Mouse (Mus musculus): ENCODE results near the gene Prkce. TPM values are rescaled to one million over a fixed set of nuclear protein-coding genes. Genes with fewer than 3 reads are reported as not detected.

The Prkce gene
- polyA plus RNA-seq, 1 experiment from 2014 or later, result 9.6 TPM

DNA sequence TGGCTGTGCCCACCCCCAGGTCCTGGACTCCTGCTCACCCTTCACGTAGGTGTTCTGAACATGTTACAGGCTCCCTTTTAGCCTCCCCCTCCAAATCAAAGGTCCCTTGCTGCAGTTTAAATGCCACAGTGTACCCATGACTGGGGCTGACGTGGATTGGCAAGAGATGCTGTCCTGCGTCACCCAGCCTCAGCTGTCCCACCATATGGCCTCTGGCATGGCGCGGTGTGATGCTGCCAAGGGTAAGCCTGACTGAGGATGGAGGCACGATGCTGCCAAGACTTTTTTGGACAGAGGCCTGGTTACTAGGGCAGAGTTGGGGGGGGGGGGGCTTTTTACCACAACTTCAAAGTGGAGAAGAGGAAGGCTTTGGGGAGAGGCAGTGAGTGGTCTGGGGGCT is 98.5 kb downstream of the Prkce start:
- no peak overlapping the region for H3K4me3 ChIP-seq
- no peak overlapping the region for H3K9ac ChIP-seq
- WGBS, result 81% methylated on average over 6 of the region's 6 CpGs
- no peak overlapping the region for H3K27ac ChIP-seq
- no peaks in the 10 kb centered on the region for H3K36me3 ChIP-seq
- no peaks in the 10 kb centered on the region for H3K27me3 ChIP-seq
- no peak for ATAC-seq (replicated peaks; ENCODE audit: insufficient number of reproducible peaks, insufficient read depth, low FRiP score, low read depth)
- H3K4me2 ChIP-seq, result no peak overlapping the region
- H3K9me3 ChIP-seq (replicated peaks), result no peaks in the 10 kb centered on the region
- peaks cover 28% of the 10 kb centered on the region for H3K4me1 ChIP-seq (replicated peaks)

DNA sequence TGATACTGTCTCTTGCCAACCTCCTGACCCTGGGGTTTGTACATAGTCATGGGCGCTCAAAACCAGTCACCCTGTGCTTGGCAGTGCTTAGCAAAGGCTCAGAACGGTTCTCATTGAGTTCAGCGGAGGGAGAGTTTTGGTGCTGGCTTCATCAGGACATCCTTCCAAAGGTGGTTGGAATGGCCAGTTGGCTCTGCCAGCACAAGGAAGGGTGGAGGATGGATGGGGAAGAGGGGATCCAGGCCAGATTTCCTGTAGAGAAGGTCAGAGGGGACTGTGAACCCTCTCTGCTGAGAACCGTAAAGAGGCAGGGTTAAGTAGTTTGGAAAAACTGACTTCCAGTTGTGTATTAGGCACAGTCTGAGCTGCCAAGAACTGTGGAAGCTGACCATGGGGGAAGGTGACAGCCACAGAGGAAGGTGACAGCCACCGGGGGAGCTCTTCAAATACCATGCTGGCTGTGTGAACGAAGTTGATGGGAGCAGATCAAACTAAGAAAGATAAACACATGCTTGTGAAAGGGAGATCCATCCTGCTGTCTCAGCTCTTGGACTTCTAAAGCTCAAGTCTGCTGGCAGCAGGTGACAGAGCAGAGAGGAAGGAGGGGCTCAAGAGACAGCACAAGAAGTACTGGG is 99.7 kb downstream of the Prkce start:
- no peak overlapping the region for H3K4me2 ChIP-seq
- H3K9me3 ChIP-seq (replicated peaks), result no peaks in the 10 kb centered on the region
- H3K27ac ChIP-seq, result no peak overlapping the region
- no peak overlapping the region for H3K4me3 ChIP-seq
- H3K9ac ChIP-seq, result no peak overlapping the region
- no peaks in the 10 kb centered on the region for H3K36me3 ChIP-seq
- H3K27me3 ChIP-seq, result no peaks in the 10 kb centered on the region
- H3K4me1 ChIP-seq (replicated peaks), result peaks cover 30% of the 10 kb centered on the region
- ATAC-seq (replicated peaks; ENCODE audit: insufficient number of reproducible peaks, insufficient read depth, low FRiP score, low read depth), result no peak
- WGBS, result 56% methylated on average over 6 of the region's 6 CpGs

DNA sequence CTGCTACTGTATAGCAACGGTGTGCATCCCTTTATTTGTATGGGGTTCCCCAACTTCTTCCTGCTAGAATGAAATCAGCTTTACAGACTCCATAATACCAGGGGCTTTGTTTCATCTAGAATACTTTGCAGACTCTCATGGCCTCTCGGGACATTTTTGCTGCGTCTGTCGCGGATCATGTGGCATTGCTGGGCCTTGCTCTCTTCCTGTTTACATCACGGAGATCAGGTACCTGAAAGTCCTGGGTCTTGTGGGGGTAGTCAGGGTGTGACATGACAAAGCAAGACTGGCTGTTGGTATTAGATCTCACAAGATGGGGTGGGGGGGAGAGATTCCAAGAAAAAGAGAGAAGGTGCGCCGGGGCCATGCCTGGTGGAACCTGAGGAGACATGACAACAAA is 102.1 kb downstream of the Prkce start:
- Histone ChIP-seq H3K27me3 (no peaks in the 10 kb centered on the region), H3K4me1 (replicated peaks) (peaks cover 46% of the 10 kb centered on the region), H3K36me3 (no peaks in the 10 kb centered on the region), H3K27ac (no peak overlapping the region), H3K9ac (no peak overlapping the region), H3K9me3 (replicated peaks) (no peaks in the 10 kb centered on the region), H3K4me3 (no peak overlapping the region), H3K4me2 (no peak overlapping the region)
- WGBS, result 90% methylated on average over 8 of the region's 8 CpGs
- ATAC-seq (replicated peaks; ENCODE audit: insufficient number of reproducible peaks, insufficient read depth, low FRiP score, low read depth), result no peak

DNA sequence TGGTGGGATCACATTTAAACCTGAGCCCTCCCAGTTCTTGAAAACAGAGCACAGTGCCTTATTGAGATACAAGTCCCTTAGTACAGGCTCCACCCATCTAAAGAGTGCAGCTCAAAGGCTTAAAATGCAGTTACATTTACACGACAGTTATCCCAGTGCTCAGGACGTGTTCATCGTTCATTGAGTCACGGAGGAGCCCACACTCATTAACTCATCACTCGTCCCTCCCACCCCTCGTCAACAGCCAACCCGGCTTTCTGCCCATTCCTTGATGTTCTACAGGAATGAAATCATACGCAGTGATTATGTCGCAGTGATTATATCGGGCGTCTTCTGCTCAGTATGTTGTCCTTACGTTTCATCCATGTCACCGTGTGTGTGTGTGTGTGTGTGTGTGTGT is 102.9 kb downstream of the Prkce start:
- WGBS, result 72% methylated on average over 13 of the region's 13 CpGs
- Histone ChIP-seq H3K4me3 (no peak overlapping the region), H3K27ac (no peak overlapping the region), H3K9ac (no peak overlapping the region), H3K36me3 (no peaks in the 10 kb centered on the region), H3K4me1 (replicated peaks) (peaks cover 46% of the 10 kb centered on the region), H3K4me2 (no peak overlapping the region), H3K9me3 (replicated peaks) (no peaks in the 10 kb centered on the region), H3K27me3 (no peaks in the 10 kb centered on the region)
- no peak for ATAC-seq (replicated peaks; ENCODE audit: insufficient number of reproducible peaks, insufficient read depth, low FRiP score, low read depth)

DNA sequence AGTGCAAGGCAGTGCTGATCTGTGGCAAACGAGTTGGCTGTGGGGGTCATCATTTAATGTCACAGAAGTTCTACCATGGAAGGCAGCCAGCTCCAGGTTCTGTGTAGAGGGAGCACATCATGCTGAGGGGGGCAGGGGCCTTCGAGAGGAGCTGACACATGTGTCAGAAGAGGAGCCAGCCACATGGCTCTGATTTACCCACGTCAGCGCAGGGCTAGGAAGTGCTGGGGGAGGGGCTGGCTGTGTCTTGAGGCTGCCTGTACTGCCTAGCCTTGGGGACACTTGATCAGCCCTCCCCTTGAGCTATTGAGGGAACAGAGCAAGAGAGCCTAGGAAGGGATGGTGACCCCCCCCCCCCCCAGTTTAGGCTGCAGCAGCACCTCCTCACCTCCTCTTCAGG is 103.7 kb downstream of the Prkce start:
- H3K27ac ChIP-seq, result peak overlapping the region; percentile 58

DNA sequence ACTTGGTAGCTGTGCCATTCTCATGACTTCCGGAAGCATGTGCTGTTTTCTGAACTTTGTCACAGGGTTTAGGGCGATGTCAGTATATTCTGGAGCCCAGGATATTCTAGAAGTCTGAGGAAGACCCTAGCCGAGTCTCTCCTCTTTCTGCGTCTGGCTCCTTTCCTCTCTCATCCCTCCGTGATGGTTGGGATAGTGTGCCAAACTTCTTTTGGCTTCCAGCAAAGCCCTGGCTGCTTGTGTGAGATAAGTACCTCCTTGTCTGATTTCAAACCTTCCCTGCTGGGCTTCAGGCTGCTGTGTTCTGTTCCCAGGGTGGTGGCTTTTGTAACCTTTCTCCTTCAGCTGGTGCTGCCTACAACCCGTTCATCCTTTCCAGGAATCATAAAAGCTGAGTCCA is 105.4 kb downstream of the Prkce start:
- Histone ChIP-seq H3K4me3 (no peak overlapping the region), H3K4me2 (no peak overlapping the region), H3K27me3 (no peaks in the 10 kb centered on the region), H3K27ac (no peak overlapping the region), H3K36me3 (no peaks in the 10 kb centered on the region), H3K9me3 (replicated peaks) (no peaks in the 10 kb centered on the region), H3K4me1 (replicated peaks) (peaks cover 38% of the 10 kb centered on the region), H3K9ac (no peak overlapping the region)
- ATAC-seq (replicated peaks; ENCODE audit: insufficient number of reproducible peaks, insufficient read depth, low FRiP score, low read depth), result no peak
- 47% methylated on average over 6 of the region's 6 CpGs for WGBS

More for the DNA sequence above, 103.7 kb downstream of the Prkce start:
- Histone ChIP-seq H3K9ac (no peak overlapping the region), H3K4me2 (no peak overlapping the region), H3K27me3 (no peaks in the 10 kb centered on the region), H3K4me1 (replicated peaks) (peaks cover 46% of the 10 kb centered on the region), H3K36me3 (no peaks in the 10 kb centered on the region), H3K9me3 (replicated peaks) (no peaks in the 10 kb centered on the region), H3K4me3 (no peak overlapping the region)
- WGBS, result 16% methylated on average over 4 of the region's 4 CpGs
- peak; percentile 60; the same call in 1 of the 2 replicates for ATAC-seq (replicated peaks; ENCODE audit: insufficient number of reproducible peaks, insufficient read depth, low FRiP score, low read depth)

DNA sequence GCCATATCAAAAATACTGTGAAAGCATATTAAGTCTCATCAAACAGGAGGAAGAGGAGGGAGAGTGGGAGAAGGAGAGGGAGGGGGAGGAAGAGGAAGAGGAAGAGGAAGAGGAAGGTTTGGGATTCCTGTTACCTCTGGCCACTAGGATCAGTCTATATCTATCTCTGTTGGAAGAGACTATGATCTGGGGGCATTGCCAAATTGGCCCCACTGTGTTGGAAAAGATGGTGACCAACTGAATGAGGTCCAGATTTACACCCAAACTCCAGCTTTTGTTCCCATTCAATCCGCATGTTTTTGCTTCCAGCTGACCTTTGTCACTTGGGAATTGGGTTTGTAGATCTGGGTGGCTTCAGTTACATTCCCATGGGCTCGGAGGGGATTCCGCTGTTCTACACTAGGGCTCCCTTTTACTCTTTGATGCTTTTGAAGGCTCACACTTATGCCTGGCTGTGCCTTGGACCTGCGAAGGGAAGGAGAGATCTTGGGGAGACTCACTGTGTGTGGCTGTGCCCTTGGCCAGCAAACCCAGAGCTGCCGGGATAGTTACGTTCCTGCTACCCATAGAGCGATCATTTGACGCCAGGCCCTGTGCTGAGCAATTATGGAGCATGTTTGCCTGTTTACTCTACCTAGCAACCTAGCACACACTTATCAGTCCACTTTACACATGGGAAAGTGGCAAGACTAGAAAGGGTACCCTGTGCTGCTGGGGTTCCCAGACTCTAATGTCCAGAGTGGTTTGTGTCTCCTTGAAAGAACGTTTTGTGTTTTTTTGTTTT is 106.2 kb downstream of the Prkce start:
- H3K9ac ChIP-seq, result no peak overlapping the region
- 82% methylated on average over 9 of the region's 9 CpGs for WGBS
- no peak overlapping the region for H3K27ac ChIP-seq
- H3K36me3 ChIP-seq, result no peaks in the 10 kb centered on the region
- no peaks in the 10 kb centered on the region for H3K27me3 ChIP-seq
- peaks cover 36% of the 10 kb centered on the region for H3K4me1 ChIP-seq (replicated peaks)
- no peak for ATAC-seq (replicated peaks; ENCODE audit: insufficient number of reproducible peaks, insufficient read depth, low FRiP score, low read depth)
- no peaks in the 10 kb centered on the region for H3K9me3 ChIP-seq (replicated peaks)
- H3K4me3 ChIP-seq, result no peak overlapping the region
- H3K4me2 ChIP-seq, result no peak overlapping the region

DNA sequence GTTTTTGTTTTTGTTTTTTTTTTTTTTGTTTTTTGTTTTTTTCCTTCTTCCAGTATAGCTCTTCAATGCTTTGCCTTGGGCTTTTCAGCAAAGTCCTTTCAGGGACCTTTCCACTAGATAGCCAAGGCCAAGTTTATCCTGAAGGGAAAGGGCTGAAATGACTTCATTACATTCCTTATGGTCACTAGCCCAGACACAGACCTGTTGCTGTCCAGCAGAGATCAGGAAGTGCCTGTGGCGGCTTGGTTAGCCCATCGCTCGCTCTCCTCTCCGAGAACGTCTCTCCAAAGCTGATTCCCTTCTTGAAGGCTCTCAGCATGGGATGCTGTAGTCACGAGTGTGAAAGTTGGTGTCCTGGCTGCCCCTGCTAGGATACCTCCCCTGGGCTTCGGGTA is 106.8 kb downstream of the Prkce start:
- Histone ChIP-seq H3K36me3 (no peaks in the 10 kb centered on the region), H3K4me1 (replicated peaks) (peaks cover 38% of the 10 kb centered on the region), H3K27me3 (no peaks in the 10 kb centered on the region), H3K4me3 (no peak overlapping the region), H3K9me3 (replicated peaks) (no peaks in the 10 kb centered on the region), H3K9ac (no peak overlapping the region), H3K27ac (no peak overlapping the region), H3K4me2 (no peak overlapping the region)
- WGBS, result 47% methylated on average over 7 of the region's 7 CpGs
- ATAC-seq (replicated peaks; ENCODE audit: insufficient number of reproducible peaks, insufficient read depth, low FRiP score, low read depth), result no peak

DNA sequence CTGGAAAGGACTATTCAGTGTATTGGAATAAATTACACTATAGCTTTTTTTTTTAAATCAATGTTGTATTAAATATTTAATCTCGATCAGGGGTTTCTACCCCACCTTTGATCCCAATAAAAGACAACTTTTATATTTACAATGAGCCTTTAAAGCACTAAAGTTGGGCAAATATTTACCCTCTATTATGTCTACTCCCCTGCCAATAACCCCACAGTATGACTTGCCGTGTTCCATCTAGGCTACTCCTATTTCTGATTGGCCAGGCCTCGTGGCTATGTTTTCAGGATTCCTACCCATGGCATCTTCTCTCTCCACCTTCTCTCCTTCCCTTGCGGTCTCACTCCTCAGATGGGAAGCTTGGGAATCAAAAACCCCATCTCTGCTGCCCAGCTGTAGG is 108.8 kb downstream of the Prkce start:
- 89% methylated on average over 4 of the region's 4 CpGs for WGBS

DNA sequence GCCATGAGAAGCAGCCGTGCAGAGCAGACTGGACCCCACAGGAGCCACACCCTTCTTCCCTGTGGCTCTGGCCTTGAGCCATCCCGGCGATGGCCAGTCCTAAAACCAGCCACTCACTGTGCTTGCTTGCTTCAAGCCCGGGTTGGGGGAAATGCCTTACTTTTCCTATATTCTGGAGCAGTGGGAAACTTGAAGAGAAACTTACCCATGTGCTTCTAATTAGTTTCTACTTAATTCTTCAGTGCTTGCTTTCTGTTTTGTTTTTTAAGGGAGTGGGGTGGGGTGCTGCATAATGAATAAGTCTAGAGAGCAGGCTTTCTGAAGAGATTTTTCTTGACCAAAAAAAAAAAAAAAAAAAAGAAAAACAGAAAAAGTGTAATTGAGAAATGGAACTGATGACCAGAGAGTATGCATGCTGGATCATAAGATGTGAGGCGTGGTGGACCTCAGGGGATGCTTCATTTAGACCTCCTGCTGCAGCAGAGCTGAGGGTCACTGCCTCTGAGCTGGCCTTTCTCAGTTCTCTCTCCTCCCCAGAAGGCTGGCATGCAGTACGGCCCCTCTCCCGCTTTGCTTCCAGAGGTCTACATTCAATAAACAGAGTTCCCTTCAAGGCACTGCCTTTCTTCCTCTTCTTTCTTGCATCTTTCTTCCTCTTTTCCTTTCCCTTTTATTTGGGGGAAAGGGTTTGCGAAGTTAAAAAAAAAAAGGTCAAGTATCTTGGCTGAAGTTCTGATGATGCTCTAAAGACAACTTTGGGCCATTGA is 109.6 kb downstream of the Prkce start:
- H3K9me3 ChIP-seq (replicated peaks), result no peaks in the 10 kb centered on the region
- H3K36me3 ChIP-seq, result no peaks in the 10 kb centered on the region
- H3K4me3 ChIP-seq, result no peak overlapping the region
- no peak overlapping the region for H3K4me2 ChIP-seq
- H3K27me3 ChIP-seq, result no peaks in the 10 kb centered on the region
- 73% methylated on average over 8 of the region's 8 CpGs for WGBS
- H3K4me1 ChIP-seq (replicated peaks), result peaks cover 36% of the 10 kb centered on the region
- no peak overlapping the region for H3K27ac ChIP-seq
- ATAC-seq (replicated peaks; ENCODE audit: insufficient number of reproducible peaks, insufficient read depth, low FRiP score, low read depth), result no peak
- H3K9ac ChIP-seq, result no peak overlapping the region

More for the DNA sequence above, 108.8 kb downstream of the Prkce start:
- no peak for ATAC-seq (replicated peaks; ENCODE audit: insufficient number of reproducible peaks, insufficient read depth, low FRiP score, low read depth)
- Histone ChIP-seq H3K4me1 (replicated peaks) (peaks cover 45% of the 10 kb centered on the region), H3K27ac (no peak overlapping the region), H3K9me3 (replicated peaks) (no peaks in the 10 kb centered on the region), H3K4me2 (no peak overlapping the region), H3K36me3 (no peaks in the 10 kb centered on the region), H3K27me3 (no peaks in the 10 kb centered on the region), H3K4me3 (no peak overlapping the region), H3K9ac (no peak overlapping the region)

DNA sequence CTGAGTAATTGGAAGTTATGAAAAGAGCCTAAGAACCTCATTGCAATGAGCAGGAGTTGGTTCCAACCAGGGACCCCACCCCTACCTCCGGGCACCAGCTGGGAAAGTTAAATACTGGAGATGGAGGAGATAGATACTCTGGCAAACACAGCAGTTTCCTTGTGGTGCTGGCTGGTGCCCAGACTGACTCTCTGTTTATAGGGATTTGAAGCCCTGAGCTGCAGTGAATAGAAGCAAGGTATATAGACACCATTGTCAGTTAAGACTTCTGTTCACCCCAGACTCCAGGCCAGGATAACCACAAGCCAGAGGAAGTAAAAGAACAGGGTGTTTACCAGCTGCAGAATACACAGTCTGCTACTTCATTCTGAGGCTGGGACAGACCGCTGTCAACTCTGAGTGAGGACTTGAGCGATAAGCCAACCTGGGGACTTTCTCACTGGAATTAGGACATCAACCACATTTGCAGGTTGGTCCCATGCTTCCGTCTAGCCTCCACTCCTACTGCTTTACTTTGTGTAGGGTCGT is 110.5 kb downstream of the Prkce start:
- no peak overlapping the region for H3K27ac ChIP-seq
- H3K9me3 ChIP-seq (replicated peaks), result no peaks in the 10 kb centered on the region
- H3K4me1 ChIP-seq (replicated peaks), result peaks cover 29% of the 10 kb centered on the region
- no peaks in the 10 kb centered on the region for H3K27me3 ChIP-seq
- no peak overlapping the region for H3K4me2 ChIP-seq
- H3K36me3 ChIP-seq, result no peaks in the 10 kb centered on the region
- ATAC-seq (replicated peaks; ENCODE audit: insufficient number of reproducible peaks, insufficient read depth, low FRiP score, low read depth), result no peak
- H3K9ac ChIP-seq, result no peak overlapping the region
- H3K4me3 ChIP-seq, result no peak overlapping the region
- WGBS, result 76% methylated on average over 5 of the region's 5 CpGs
